Mouse (Mus musculus): ENCODE results near the gene Foxb2. TPM values are rescaled to one million over a fixed set of nuclear protein-coding genes. Genes with fewer than 3 reads are reported as not detected.
A peak's percentile ranks its signal among the peaks of the same experiment; 100 is the strongest.
"Not testable (repeated sequence)": the region's sequence is repeated elsewhere in the genome, so short reads cannot be mapped to it uniquely, and the experiment has no call there.

Gene Foxb2
- total and polyA plus RNA-seq, 2 experiments from 2014 or later: 0.47 TPM; not detected in 1

DNA sequence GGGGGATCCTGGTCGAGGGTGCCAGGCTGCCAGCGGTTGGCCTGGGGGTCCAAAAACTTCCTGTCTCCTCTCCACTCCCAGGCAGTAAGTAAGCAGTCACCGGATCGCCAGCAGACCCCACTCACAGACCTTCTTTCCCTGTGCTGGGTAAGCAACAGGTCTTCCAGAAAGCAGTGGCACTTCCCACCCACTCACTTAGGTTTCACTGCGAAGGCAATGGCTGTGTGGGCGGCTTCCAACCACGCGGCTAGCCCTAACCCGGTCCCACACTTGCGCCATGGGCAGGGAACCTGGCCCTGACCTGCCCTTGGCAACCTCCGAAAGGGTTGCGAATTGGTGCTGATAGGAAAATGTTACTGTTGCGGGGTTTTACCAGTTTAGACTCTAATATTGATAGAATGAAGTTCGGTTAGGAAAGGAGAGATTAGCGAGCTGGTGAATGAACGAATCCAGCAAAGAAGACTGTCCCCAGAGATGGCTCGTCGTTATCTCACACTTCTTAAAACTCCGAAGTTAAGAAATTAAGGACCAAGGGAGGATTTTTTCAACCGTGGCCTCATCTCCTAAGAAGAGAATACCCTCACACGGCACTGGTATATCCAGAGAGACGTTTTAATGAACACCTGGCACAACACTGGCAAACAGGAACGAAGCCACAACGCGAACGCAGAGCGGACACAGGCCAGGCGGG, 3.0 kb downstream of the Foxb2 start:
- DNase-seq (ENCODE audit: low spot score) (no peak), ATAC-seq (ENCODE audit: low FRiP score) (no peak)
- H3K4me3 ChIP-seq (ENCODE audit: low read depth, low read length): no peak overlapping the region
- no peak overlapping the region for H3K9ac ChIP-seq (replicated peaks; ENCODE audit: low read length, poor library complexity, severe bottlenecking)
- WGBS: 1% methylated on average over 28 of the region's 28 CpGs
- no peaks in the 10 kb centered on the region for H3K36me3 ChIP-seq (ENCODE audit: insufficient read depth, low read length)
- H3K27ac ChIP-seq (ENCODE audit: low read depth, low read length): no peak overlapping the region
- no peak for TF ChIP-seq CTCF (IDR thresholded peaks at IDR 0.05)
- no peaks in the 10 kb centered on the region for H3K9me3 ChIP-seq (ENCODE audit: low read length)
- H3K4me1 ChIP-seq (ENCODE audit: insufficient read depth, low read length): peaks cover 3% of the 10 kb centered on the region
- peaks cover 66% of the 10 kb centered on the region for H3K27me3 ChIP-seq (ENCODE audit: insufficient read depth, low read length)
- H3K4me2 ChIP-seq (ENCODE audit: low read depth, low read length, poor library complexity, severe bottlenecking): no peak overlapping the region

DNA sequence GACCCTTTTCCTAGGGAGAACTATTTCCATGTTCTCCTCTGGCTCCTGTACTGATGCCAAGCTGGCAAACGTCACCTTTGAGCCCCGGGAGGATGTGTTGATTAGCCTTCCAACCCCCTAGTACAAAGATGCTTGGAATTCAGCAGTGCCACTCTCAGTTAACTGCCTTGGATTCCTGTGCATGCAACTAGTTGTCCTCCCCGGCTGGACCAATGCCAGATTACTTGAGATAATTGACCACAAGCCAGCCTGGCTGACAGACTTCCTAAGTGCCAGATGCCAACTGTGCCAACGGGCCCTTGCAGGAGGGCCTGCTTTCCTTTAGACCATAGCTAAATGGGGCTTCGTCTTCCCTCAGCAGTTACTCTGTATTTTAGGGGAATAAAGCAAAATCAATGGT, 5.1 kb downstream of the Foxb2 start:
- TF ChIP-seq CTCF (IDR thresholded peaks at IDR 0.05): no peak
- Histone ChIP-seq H3K27me3 (ENCODE audit: insufficient read depth, low read length) (peaks cover 50% of the 10 kb centered on the region), H3K36me3 (ENCODE audit: insufficient read depth, low read length) (no peaks in the 10 kb centered on the region), H3K9ac (replicated peaks; ENCODE audit: low read length, poor library complexity, severe bottlenecking) (no peak overlapping the region), H3K4me1 (ENCODE audit: insufficient read depth, low read length) (no peaks in the 10 kb centered on the region; the same call in 1 of the 2 replicates), H3K9me3 (ENCODE audit: low read length) (no peaks in the 10 kb centered on the region), H3K27ac (ENCODE audit: low read depth, low read length) (no peak overlapping the region), H3K4me2 (ENCODE audit: low read depth, low read length, poor library complexity, severe bottlenecking) (no peak overlapping the region), H3K4me3 (ENCODE audit: low read depth, low read length) (no peak overlapping the region)
- ATAC-seq (ENCODE audit: low FRiP score) (no peak), DNase-seq (ENCODE audit: low spot score) (peak; percentile 76)
- WGBS: 38% methylated on average over 5 of the region's 5 CpGs

DNA sequence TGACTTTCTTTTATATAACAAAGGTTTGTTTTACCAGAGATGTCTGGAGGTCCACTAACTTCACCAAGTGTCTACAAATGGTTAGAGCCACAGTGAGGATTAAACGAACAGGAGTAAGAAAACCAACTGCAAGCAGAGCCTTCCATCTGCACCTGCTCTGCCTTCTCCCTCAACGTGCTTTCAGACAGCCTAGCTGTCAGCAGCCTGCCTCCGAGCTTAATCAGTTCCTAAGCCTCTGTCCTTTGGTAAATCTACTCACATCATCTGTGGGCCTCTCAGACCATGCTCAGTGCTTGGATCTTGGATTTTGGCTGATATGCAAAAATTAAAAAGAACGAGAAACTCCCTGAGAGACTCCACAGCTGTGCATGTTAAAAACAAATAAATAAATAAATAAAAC, 15.0 kb downstream of the Foxb2 start:
- ATAC-seq (ENCODE audit: low FRiP score) (no peak), DNase-seq (ENCODE audit: low spot score) (no peak)
- 36% methylated on average over 4 of the region's 4 CpGs for WGBS
- Histone ChIP-seq H3K4me2 (ENCODE audit: low read depth, low read length, poor library complexity, severe bottlenecking) (no peak overlapping the region), H3K9ac (replicated peaks; ENCODE audit: low read length, poor library complexity, severe bottlenecking) (no peak overlapping the region), H3K36me3 (ENCODE audit: insufficient read depth, low read length) (no peaks in the 10 kb centered on the region), H3K4me1 (ENCODE audit: insufficient read depth, low read length) (no peaks in the 10 kb centered on the region), H3K4me3 (ENCODE audit: low read depth, low read length) (no peak overlapping the region), H3K27me3 (ENCODE audit: insufficient read depth, low read length) (0 out of 2 replicates have a peak, but pooled peaks cover 2% of the 10 kb centered on the region), H3K27ac (ENCODE audit: low read depth, low read length) (no peak overlapping the region), H3K9me3 (ENCODE audit: low read length) (no peaks in the 10 kb centered on the region)
- no peak for TF ChIP-seq CTCF (IDR thresholded peaks at IDR 0.05)

DNA sequence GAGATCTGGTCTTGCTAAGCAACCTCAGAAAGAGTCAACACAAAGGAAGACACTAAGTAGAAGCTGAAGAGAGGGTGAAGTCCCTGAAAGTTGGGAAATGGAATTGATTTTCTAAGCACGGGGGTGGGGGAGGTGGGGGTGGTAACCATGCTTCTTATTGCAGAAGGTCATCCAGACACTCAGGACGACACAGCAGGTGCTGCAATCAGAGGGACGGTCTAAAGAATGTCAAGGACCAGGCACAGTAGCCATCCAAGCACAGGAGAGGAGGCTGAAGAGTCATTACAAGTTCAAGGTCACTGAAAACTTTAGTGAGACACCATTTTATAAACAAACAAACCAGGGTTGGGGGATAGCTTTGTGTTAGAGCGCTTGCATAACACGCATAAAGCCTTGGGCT, 16.9 kb downstream of the Foxb2 start:
- ATAC-seq (ENCODE audit: low FRiP score) (no peak), DNase-seq (ENCODE audit: low spot score) (no peak)
- no peak overlapping the region for H3K9ac ChIP-seq (replicated peaks; ENCODE audit: low read length, poor library complexity, severe bottlenecking)
- no peak overlapping the region for H3K4me3 ChIP-seq (ENCODE audit: low read depth, low read length)
- H3K9me3 ChIP-seq (ENCODE audit: low read length): no peaks in the 10 kb centered on the region
- no peak for TF ChIP-seq CTCF (IDR thresholded peaks at IDR 0.05)
- no peak overlapping the region for H3K27ac ChIP-seq (ENCODE audit: low read depth, low read length)
- WGBS: 81% methylated on average over 5 of the region's 5 CpGs
- H3K4me1 ChIP-seq (ENCODE audit: insufficient read depth, low read length): no peaks in the 10 kb centered on the region
- no peak overlapping the region for H3K4me2 ChIP-seq (ENCODE audit: low read depth, low read length, poor library complexity, severe bottlenecking)
- 0 out of 2 replicates have a peak, but pooled peaks cover 2% of the 10 kb centered on the region for H3K27me3 ChIP-seq (ENCODE audit: insufficient read depth, low read length)
- no peaks in the 10 kb centered on the region for H3K36me3 ChIP-seq (ENCODE audit: insufficient read depth, low read length)

DNA sequence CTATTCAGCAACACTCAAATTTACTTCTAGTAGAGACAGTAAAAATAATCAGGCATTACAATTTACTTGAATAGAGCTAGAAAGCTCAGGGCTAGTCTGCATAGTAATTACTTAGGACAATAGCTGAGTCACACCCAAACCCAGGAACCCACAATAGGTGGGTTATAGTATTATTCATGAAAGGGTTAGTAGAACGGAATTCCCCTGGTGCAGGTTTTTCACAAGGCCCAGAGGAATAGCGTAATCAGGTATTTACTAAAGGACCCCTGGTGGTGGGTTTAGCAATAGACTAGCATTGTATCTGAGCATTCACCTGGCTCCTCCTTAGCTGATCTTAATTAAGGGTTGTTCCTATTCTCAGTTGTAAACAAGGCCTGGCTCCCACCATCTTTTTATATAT, 29.5 kb downstream of the Foxb2 start:
- H3K4me2 ChIP-seq (ENCODE audit: low read depth, low read length, poor library complexity, severe bottlenecking); H3K27ac ChIP-seq (ENCODE audit: low read depth, low read length); H3K9ac ChIP-seq (replicated peaks; ENCODE audit: low read length, poor library complexity, severe bottlenecking); DNase-seq (ENCODE audit: low spot score); H3K4me1 ChIP-seq (ENCODE audit: insufficient read depth, low read length); H3K9me3 ChIP-seq (ENCODE audit: low read length); H3K27me3 ChIP-seq (ENCODE audit: insufficient read depth, low read length); ATAC-seq (ENCODE audit: low FRiP score); H3K36me3 ChIP-seq (ENCODE audit: insufficient read depth, low read length); H3K4me3 ChIP-seq (ENCODE audit: low read depth, low read length): not testable (repeated sequence)
- WGBS: 90% methylated on average over 2 of the region's 2 CpGs

DNA sequence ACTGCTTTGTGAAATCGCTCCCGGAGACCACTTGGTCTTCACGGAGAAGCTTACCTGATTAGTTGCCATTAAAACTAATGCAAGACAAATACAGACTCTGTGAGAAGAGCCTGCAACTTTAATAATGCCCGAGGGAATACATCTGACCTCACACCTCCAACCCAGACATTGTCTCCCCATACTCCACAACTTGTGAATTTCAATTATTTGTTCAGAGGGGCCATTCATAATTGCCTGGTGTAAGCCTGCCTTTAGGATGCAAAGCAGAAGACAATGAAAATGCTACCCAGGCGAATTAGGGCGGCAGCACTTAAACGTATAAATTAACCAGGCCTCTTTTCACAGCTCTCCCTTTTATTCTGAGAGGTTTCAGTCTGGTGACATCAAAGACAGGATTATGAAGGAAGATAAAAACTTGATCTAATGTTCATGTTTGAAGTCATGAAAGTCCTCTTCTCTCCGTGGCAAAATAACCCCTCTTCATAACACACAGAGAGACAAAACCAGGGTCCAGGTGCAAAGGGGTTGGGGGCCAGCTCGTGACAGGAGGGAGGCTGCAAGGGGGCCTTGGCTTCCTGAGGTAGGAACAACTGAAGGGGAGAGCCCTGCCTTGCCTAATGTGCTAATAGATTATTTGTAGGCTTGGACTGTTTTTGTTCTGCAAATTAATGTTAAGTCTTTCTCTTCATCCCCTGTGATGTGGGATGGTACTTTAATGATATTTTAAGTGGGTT, 31.9 kb downstream of the Foxb2 start:
- TF ChIP-seq CTCF (IDR thresholded peaks at IDR 0.05): no peak
- Histone ChIP-seq H3K27me3 (ENCODE audit: insufficient read depth, low read length) (no peaks in the 10 kb centered on the region), H3K9ac (replicated peaks; ENCODE audit: low read length, poor library complexity, severe bottlenecking) (no peak overlapping the region), H3K9me3 (ENCODE audit: low read length) (no peaks in the 10 kb centered on the region), H3K4me2 (ENCODE audit: low read depth, low read length, poor library complexity, severe bottlenecking) (no peak overlapping the region), H3K27ac (ENCODE audit: low read depth, low read length) (no peak overlapping the region), H3K4me1 (ENCODE audit: insufficient read depth, low read length) (no peaks in the 10 kb centered on the region), H3K4me3 (ENCODE audit: low read depth, low read length) (no peak overlapping the region), H3K36me3 (ENCODE audit: insufficient read depth, low read length) (no peaks in the 10 kb centered on the region)
- ATAC-seq (ENCODE audit: low FRiP score): no peak
- DNase-seq (ENCODE audit: low spot score): no peak
- 14% methylated on average over 9 of the region's 9 CpGs for WGBS
